Mouse (Mus musculus) lung, postnatal 0 days (tissue): ENCODE measurements at regions not wholly inside any gene's neighbourhood (a gene's known extent, or its start where the extent isn't known, plus 50 kb on each side); places are given as distances from the start of the nearest gene placed in this dataset.

Source experiments
- CTCF ChIP-seq: IDR thresholded peaks from 2 replicates; pipeline ENCODE4 v1.5.1; 2016; ENCODE audit warnings: antibody characterized with exemption, mild to moderate bottlenecking
- EP300 ChIP-seq: IDR thresholded peaks from 2 replicates; pipeline ENCODE4 v1.6.1; 2016; ENCODE audit warnings: antibody characterized with exemption, mild to moderate bottlenecking, control low read depth

GRCm38 (mm10) chrX:67829729-67830128 lies 91.5 kb downstream of the 4933436I01Rik start:
- TF ChIP-seq CTCF (no peak), EP300 (no peak)
